Mouse (Mus musculus): ENCODE data around the gene Prkar1b.

DNA sequence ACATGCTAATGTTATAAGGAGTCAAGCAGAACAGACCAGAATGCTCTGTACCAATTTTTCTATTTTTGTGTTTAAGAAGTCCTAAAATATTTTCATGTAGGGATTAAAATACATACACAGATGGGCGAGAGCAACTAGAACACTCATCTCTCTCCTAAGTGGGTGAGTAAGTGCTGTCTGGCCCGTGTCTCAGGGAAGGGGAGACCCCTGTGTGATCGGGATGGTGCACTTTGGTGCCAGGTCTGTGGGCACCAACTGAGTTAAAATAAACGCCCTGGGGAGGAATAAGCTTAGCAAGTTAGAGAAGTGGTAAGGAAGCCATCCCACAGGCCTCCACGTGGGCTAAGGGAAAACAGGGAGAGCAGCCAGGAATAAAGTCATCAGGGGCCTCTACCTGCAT, 41.2 kb upstream of the Prkar1b start:
- TF ChIP-seq CTCF (IDR thresholded peaks at IDR 0.05; ENCODE audit: extremely low read depth, insufficient read length, insufficient replicate concordance, low read depth, low read length) (no peak), POLR2A (IDR thresholded peaks at IDR 0.05; ENCODE audit: low read depth, low read length) (no peak)

Measured in small intestine, adult 2 months (tissue).